Mouse (Mus musculus) myocyte (in vitro differentiated cells): ENCODE results near the gene Hspb9. TPM values are rescaled to one million over a fixed set of nuclear protein-coding genes. Genes with fewer than 3 reads are reported as not detected.
A peak's percentile ranks its signal among the peaks of the same experiment; 100 is the strongest.

Experiments
- H3K27me3 ChIP-seq: one replicate; pipeline ENCODE4 v1.6.1; 2011; ENCODE audit not compliant: control insufficient read depth, insufficient read depth, insufficient read length
- H3K36me3 ChIP-seq: one replicate; pipeline ENCODE4 v1.6.1; 2011; ENCODE audit not compliant: control insufficient read depth, insufficient read depth
- H3K4me2 ChIP-seq: one replicate; pipeline ENCODE4 v1.6.1; 2011; ENCODE audit warnings: low read depth, control low read depth
- H3K4me3 ChIP-seq: one replicate; pipeline ENCODE4 v1.5.1; 2011; ENCODE audit warnings: mild to moderate bottlenecking, control low read depth, moderate library complexity
- H3K79me2 ChIP-seq: one replicate; pipeline ENCODE4 v1.6.1; 2011; ENCODE audit not compliant: control insufficient read depth, insufficient read depth
- H3ac ChIP-seq: one replicate; pipeline ENCODE4 v1.6.1; 2011; ENCODE audit not compliant: control insufficient read depth, insufficient read length
- CEBPB ChIP-seq: IDR thresholded peaks from 2 replicates; pipeline ENCODE4 v1.6.1; 2011; ENCODE audit warnings: mild to moderate bottlenecking, moderate library complexity; ENCODE audit not compliant: poor library complexity, insufficient read depth, severe bottlenecking
- E2F4 ChIP-seq: IDR thresholded peaks from one replicate; pipeline ENCODE4 v1.6.1; 2011; ENCODE audit warnings: mild to moderate bottlenecking, control low read depth, moderate library complexity; ENCODE audit not compliant: insufficient read depth
- MAX ChIP-seq: IDR thresholded peaks from one replicate; pipeline ENCODE4 v1.6.1; 2011; ENCODE audit warnings: low read depth, mild to moderate bottlenecking, control low read depth
- MYOD1 ChIP-seq, 3 experiments: IDR thresholded peaks; one replicate each; pipeline ENCODE4 v1.6.1; 2011; ENCODE audit warnings: control low read depth in 2 of 3, low read depth in 2 of 3, mild to moderate bottlenecking in 2 of 3, moderate library complexity in 1 of 3; ENCODE audit not compliant: insufficient read length in 2 of 3, control insufficient read depth in 1 of 3
- MYOG ChIP-seq, 3 experiments: IDR thresholded peaks; one replicate each; pipeline ENCODE4 v1.6.1; 2011; ENCODE audit warnings: control low read depth in 2 of 3, low read depth in 2 of 3, mild to moderate bottlenecking in 2 of 3; ENCODE audit not compliant: insufficient read length in 2 of 3, control insufficient read depth in 1 of 3, insufficient read depth in 1 of 3
- POLR2A ChIP-seq: IDR thresholded peaks from one replicate; pipeline ENCODE4 v1.6.1; 2011; ENCODE audit warnings: low read depth, mild to moderate bottlenecking, control low read depth, moderate library complexity; ENCODE audit not compliant: insufficient read length
- POLR2AphosphoS2 ChIP-seq: IDR thresholded peaks from one replicate; pipeline ENCODE4 v1.6.1; 2011; ENCODE audit warnings: low read depth, control low read depth; ENCODE audit not compliant: insufficient read length
- REST ChIP-seq: IDR thresholded peaks from one replicate; pipeline ENCODE4 v1.6.1; 2011; ENCODE audit warnings: mild to moderate bottlenecking, control low read depth, moderate library complexity; ENCODE audit not compliant: insufficient read depth, insufficient read length
- SRF ChIP-seq: IDR thresholded peaks from one replicate; pipeline ENCODE4 v1.6.1; 2011; ENCODE audit warnings: low read depth; ENCODE audit not compliant: control insufficient read depth, insufficient read length
- TCF12 ChIP-seq: IDR thresholded peaks from one replicate; pipeline ENCODE4 v1.6.1; 2011; ENCODE audit warnings: mild to moderate bottlenecking, control low read depth; ENCODE audit not compliant: poor library complexity, insufficient read depth, severe bottlenecking
- TCF3 ChIP-seq: IDR thresholded peaks from one replicate; pipeline ENCODE4 v1.6.1; 2011; ENCODE audit warnings: low read depth, control low read depth; ENCODE audit not compliant: insufficient read length
- USF1 ChIP-seq: IDR thresholded peaks from one replicate; pipeline ENCODE4 v1.6.1; 2011; ENCODE audit warnings: low read depth, mild to moderate bottlenecking, control low read depth, moderate library complexity
- polyA plus RNA-seq: library from polyadenylated mRNA; unstranded; fragments of >200 nt; fragmentation: generic; extraction: Trizol; gene quantifications from one replicate; pipeline ENCODE4 v1.2.1, GENCODE M21; 2012; ENCODE audit warnings: missing spikeins

Gene Hspb9
- polyA plus RNA-seq, 1 experiment, result 0.23 TPM

- Histone ChIP-seq H3ac (no peak overlapping the region), H3K79me2 (no peaks in the 10 kb centered on the region), H3K27me3 (no peaks in the 10 kb centered on the region), H3K4me3 (no peak overlapping the region), H3K36me3 (no peaks in the 10 kb centered on the region), H3K4me2 (no peak overlapping the region)
- TF ChIP-seq CEBPB (no peak), POLR2A (no peak), TCF12 (no peak), E2F4 (no peak), MYOD1 (IDR thresholded peaks at IDR 0.05; ENCODE audit: control insufficient read depth in 1 of 3, insufficient read length in 2 of 3, low read depth in 2 of 3) (no peak), TCF3 (no peak), MYOG (IDR thresholded peaks at IDR 0.05; ENCODE audit: control insufficient read depth in 1 of 3, insufficient read depth in 1 of 3, insufficient read length in 2 of 3, low read depth in 2 of 3) (no peak), POLR2AphosphoS2 (no peak), SRF (no peak), REST (no peak), MAX (no peak), USF1 (no peak)
Observed at GRCm38 (mm10) chr11:100697921-100698320, 15.7 kb upstream of the Hspb9 start.

- H3K4me3 ChIP-seq, result no peak overlapping the region
- no peaks in the 10 kb centered on the region for H3K79me2 ChIP-seq
- H3K27me3 ChIP-seq, result no peaks in the 10 kb centered on the region
- TF ChIP-seq TCF12 (no peak), CEBPB (no peak), REST (no peak), MYOD1 (IDR thresholded peaks at IDR 0.05; ENCODE audit: control insufficient read depth in 1 of 3, insufficient read length in 2 of 3, low read depth in 2 of 3) (no peak), POLR2A (no peak), MYOG (IDR thresholded peaks at IDR 0.05; ENCODE audit: control insufficient read depth in 1 of 3, insufficient read depth in 1 of 3, insufficient read length in 2 of 3, low read depth in 2 of 3) (no peak), E2F4 (no peak), SRF (no peak), POLR2AphosphoS2 (no peak), MAX (no peak), TCF3 (no peak), USF1 (no peak)
- H3K36me3 ChIP-seq, result no peaks in the 10 kb centered on the region
- H3ac ChIP-seq, result no peak overlapping the region
- H3K4me2 ChIP-seq, result no peak overlapping the region
Observed at GRCm38 (mm10) chr11:100700710-100701109, 12.9 kb upstream of the Hspb9 start.

GRCm38 (mm10) chr11:100701301-100701700 lies 12.3 kb upstream of the Hspb9 start:
- H3K36me3 ChIP-seq, result peaks cover 4% of the 10 kb centered on the region
- H3K4me2 ChIP-seq, result no peak overlapping the region
- no peaks in the 10 kb centered on the region for H3K27me3 ChIP-seq
- H3K79me2 ChIP-seq, result no peaks in the 10 kb centered on the region
- TF ChIP-seq REST, result no peak
- no peak for TF ChIP-seq CEBPB
- no peak for TF ChIP-seq USF1
- no peak for TF ChIP-seq TCF12
- TF ChIP-seq MYOG (IDR thresholded peaks at IDR 0.05; ENCODE audit: control insufficient read depth in 1 of 3, insufficient read depth in 1 of 3, insufficient read length in 2 of 3, low read depth in 2 of 3), result no peak
- no peak for TF ChIP-seq SRF
- no peak for TF ChIP-seq POLR2A
- no peak for TF ChIP-seq MAX
- TF ChIP-seq POLR2AphosphoS2, result no peak
- no peak for TF ChIP-seq MYOD1 (IDR thresholded peaks at IDR 0.05; ENCODE audit: control insufficient read depth in 1 of 3, insufficient read length in 2 of 3, low read depth in 2 of 3)
- TF ChIP-seq TCF3, result no peak
- no peak for TF ChIP-seq E2F4
- H3K4me3 ChIP-seq, result no peak overlapping the region
- no peak overlapping the region for H3ac ChIP-seq

GRCm38 (mm10) chr11:100702081-100702851 lies 11.4 kb upstream of the Hspb9 start:
- H3K4me3 ChIP-seq, result no peak overlapping the region

GRCm38 (mm10) chr11:100702906-100703305 lies 10.7 kb upstream of the Hspb9 start:
- TF ChIP-seq TCF3 (no peak), TCF12 (no peak), CEBPB (no peak), USF1 (no peak), MYOD1 (IDR thresholded peaks at IDR 0.05; ENCODE audit: control insufficient read depth in 1 of 3, insufficient read length in 2 of 3, low read depth in 2 of 3) (no peak), REST (no peak), POLR2A (no peak), MAX (no peak), MYOG (IDR thresholded peaks at IDR 0.05; ENCODE audit: control insufficient read depth in 1 of 3, insufficient read depth in 1 of 3, insufficient read length in 2 of 3, low read depth in 2 of 3) (no peak), SRF (no peak), POLR2AphosphoS2 (no peak)
- Histone ChIP-seq H3K4me3 (no peak overlapping the region), H3ac (no peak overlapping the region), H3K79me2 (no peaks in the 10 kb centered on the region), H3K36me3 (peaks cover 10% of the 10 kb centered on the region), H3K27me3 (no peaks in the 10 kb centered on the region), H3K4me2 (peak overlapping the region; percentile 73)

More at GRCm38 (mm10) chr11:100702081-100702851, 11.4 kb upstream of the Hspb9 start:
- H3K27me3 ChIP-seq, result no peaks in the 10 kb centered on the region
- H3K79me2 ChIP-seq, result no peaks in the 10 kb centered on the region
- H3K36me3 ChIP-seq, result peaks cover 6% of the 10 kb centered on the region
- H3K4me2 ChIP-seq, result peak overlapping the region; percentile 73
- no peak overlapping the region for H3ac ChIP-seq
- TF ChIP-seq MYOG (IDR thresholded peaks at IDR 0.05; ENCODE audit: control insufficient read depth in 1 of 3, insufficient read depth in 1 of 3, insufficient read length in 2 of 3, low read depth in 2 of 3) (no peak), E2F4 (no peak), CEBPB (no peak), REST (no peak), TCF12 (no peak)
